Mouse (Mus musculus) MEL (cell line): Measurements from ENCODE around the gene Gm3893.
"Not testable (repeated sequence)": the region's sequence is repeated elsewhere in the genome, so short reads cannot be mapped to it uniquely, and the experiment has no call there.

ENCODE experiments used
- CTCF ChIP-seq, 3 experiments: IDR thresholded peaks in 2 of 3; conservative IDR thresholded peaks in 1 of 3; 2 replicates each; pipeline ENCODE4 v1.5.1; 2011 to 2012; ENCODE audit warnings: low read length in 3 of 3, low read depth in 2 of 3, mild to moderate bottlenecking in 2 of 3, improper control_type of control experiment in 1 of 3, inconsistent platforms in 1 of 3, mixed read lengths in 1 of 3, moderate library complexity in 1 of 3; ENCODE audit not compliant: control insufficient read depth in 1 of 3, insufficient read depth in 1 of 3, poor library complexity in 1 of 3, severe bottlenecking in 1 of 3
- GATA1 ChIP-seq: IDR thresholded peaks from 2 replicates; pipeline ENCODE4 v1.6.1; 2011; ENCODE audit warnings: low read depth, low read length, improper control_type of control experiment
- HCFC1 ChIP-seq: IDR thresholded peaks from 2 replicates; pipeline ENCODE4 v1.6.1; 2012; ENCODE audit warnings: low read depth, mild to moderate bottlenecking, inconsistent platforms, low read length, improper control_type of control experiment, moderate library complexity
- MAX ChIP-seq: IDR thresholded peaks from 2 replicates; pipeline ENCODE4 v1.6.1; 2011; ENCODE audit warnings: low read length, improper control_type of control experiment
- MYB ChIP-seq: IDR thresholded peaks from 2 replicates; pipeline ENCODE4 v1.6.1; 2011; ENCODE audit warnings: mild to moderate bottlenecking, low read depth, low read length, improper control_type of control experiment
- MYC ChIP-seq: IDR thresholded peaks from 2 replicates; pipeline ENCODE4 v1.6.1; 2011; ENCODE audit warnings: low read depth, mild to moderate bottlenecking, low read length, improper control_type of control experiment, moderate library complexity
- POLR2A ChIP-seq, 2 experiments: IDR thresholded peaks; 2 replicates each; pipeline ENCODE4 v1.6.1; 2011 to 2012; ENCODE audit warnings: low read length in 2 of 2, mild to moderate bottlenecking in 2 of 2, control low read depth in 1 of 2, improper control_type of control experiment in 1 of 2, low read depth in 1 of 2, moderate library complexity in 1 of 2; ENCODE audit not compliant: control insufficient read depth in 1 of 2, insufficient read depth in 1 of 2, poor library complexity in 1 of 2
- SIN3A ChIP-seq: IDR thresholded peaks from 2 replicates; pipeline ENCODE4 v1.6.1; 2012; ENCODE audit warnings: low read length, improper control_type of control experiment, inconsistent platforms
- TAL1 ChIP-seq: IDR thresholded peaks from 2 replicates; pipeline ENCODE4 v1.6.1; 2012; ENCODE audit warnings: mild to moderate bottlenecking, inconsistent platforms, low read length, moderate library complexity, mixed read lengths
- ZC3H11A ChIP-seq: IDR thresholded peaks from 2 replicates; pipeline ENCODE4 v1.6.1; 2012; ENCODE audit warnings: low read depth, mild to moderate bottlenecking, inconsistent platforms, low read length, improper control_type of control experiment
- ZKSCAN1 ChIP-seq: IDR thresholded peaks from 2 replicates; pipeline ENCODE4 v1.6.1; 2012; ENCODE audit warnings: low read depth, mild to moderate bottlenecking, inconsistent platforms, low read length, improper control_type of control experiment, moderate library complexity

GRCm38 (mm10) chr4:42090907-42091306 is at the start of gene Gm3893:
- TF ChIP-seq ZKSCAN1; CTCF (IDR thresholded peaks at IDR 0.05 in 2 of 3, conservative IDR thresholded peaks at IDR 0.05 in 1 of 3; ENCODE audit: control insufficient read depth in 1 of 3, insufficient read depth in 1 of 3, low read depth in 2 of 3, low read length in 3 of 3, poor library complexity in 1 of 3, severe bottlenecking in 1 of 3); GATA1; POLR2A (IDR thresholded peaks at IDR 0.05; ENCODE audit: control insufficient read depth in 1 of 2, insufficient read depth in 1 of 2, low read depth in 1 of 2, low read length in 2 of 2, poor library complexity in 1 of 2); MYC; HCFC1; SIN3A; TAL1; MYB; ZC3H11A; MAX: not testable (repeated sequence)
